Mouse (Mus musculus): ENCODE results near the gene Prr36. TPM values are rescaled to one million over a fixed set of nuclear protein-coding genes. Genes with fewer than 3 reads are reported as not detected.

Prr36 gene
- polyA plus RNA-seq, 1 experiment from 2014 or later = 0.52 TPM

DNA sequence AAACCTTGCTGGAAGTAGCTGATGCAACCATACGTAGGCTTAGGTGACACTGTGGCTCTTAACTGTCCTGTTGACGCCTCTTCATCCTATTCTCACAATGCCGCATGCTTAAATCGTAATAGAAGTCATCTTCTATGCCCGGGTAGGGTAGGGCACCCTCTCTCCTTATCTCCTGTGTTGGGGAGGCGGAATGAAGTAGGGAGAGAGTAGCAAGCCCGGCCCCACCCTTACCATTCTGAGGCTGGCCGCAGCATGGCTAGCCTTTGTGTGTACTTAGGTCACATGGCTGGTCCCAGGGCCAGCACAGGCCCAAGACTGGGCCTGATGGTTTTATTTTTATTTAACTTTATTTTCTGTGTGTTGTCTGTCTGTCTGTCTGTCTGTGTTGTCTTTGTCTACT lies 30.0 kb upstream of the Prr36 start:
- Histone ChIP-seq H3K4me2 (replicated peaks; ENCODE audit: low read depth) (no peak overlapping the region), H3K4me3 (ENCODE audit: low read depth, low read length) (no peak overlapping the region), H3K9me3 (ENCODE audit: control insufficient read depth, low read length) (no peaks in the 10 kb centered on the region), H3K9ac (ENCODE audit: low read length) (no peak overlapping the region), H3K27ac (replicated peaks) (no peak overlapping the region), H3K4me1 (replicated peaks; ENCODE audit: control insufficient read depth, insufficient read depth) (peaks cover under 1% of the 10 kb centered on the region; the same call in 1 of the 2 replicates), H3K27me3 (ENCODE audit: control insufficient read depth, insufficient read depth, low read length) (no peaks in the 10 kb centered on the region), H3K36me3 (ENCODE audit: control insufficient read depth, insufficient read depth, low read length) (peaks cover 33% of the 10 kb centered on the region)
- no peak for TF ChIP-seq CTCF (IDR thresholded peaks at IDR 0.05; ENCODE audit: low read depth)
- no peak for TF ChIP-seq EP300 (optimal IDR thresholded peaks at IDR 0.05)
- 74% methylated on average over 8 of the region's 8 CpGs for WGBS
- DNase-seq (ENCODE audit: low spot score) = peak; percentile 51
- ATAC-seq (ENCODE audit: low FRiP score, low TSS enrichment) = peak; percentile 45

DNA sequence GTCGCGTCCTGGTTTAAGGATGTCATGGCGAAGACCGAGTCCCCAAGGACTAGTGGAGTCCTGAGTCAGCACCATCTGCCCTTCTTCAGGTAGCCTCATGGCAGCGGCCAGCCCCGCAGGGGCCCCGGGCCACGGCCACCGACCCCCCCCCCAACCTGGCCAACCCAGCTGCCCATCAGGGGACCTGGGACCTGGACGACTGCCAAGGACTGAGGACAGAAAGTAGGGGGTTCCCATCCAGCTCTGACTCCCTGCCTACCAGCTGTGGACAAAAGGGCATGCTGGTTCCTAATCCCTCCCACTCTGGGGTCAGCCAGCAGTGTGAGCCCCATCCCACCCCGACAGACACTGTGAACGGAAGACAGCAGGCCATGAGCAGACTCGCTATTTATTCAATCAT lies 28.5 kb upstream of the Prr36 start:
- no peak for DNase-seq (ENCODE audit: low spot score)
- H3K27me3 ChIP-seq (ENCODE audit: control insufficient read depth, insufficient read depth, low read length) = no peaks in the 10 kb centered on the region
- H3K36me3 ChIP-seq (ENCODE audit: control insufficient read depth, insufficient read depth, low read length) = peaks cover 33% of the 10 kb centered on the region
- no peak for ATAC-seq (ENCODE audit: low FRiP score, low TSS enrichment)
- no peaks in the 10 kb centered on the region for H3K9me3 ChIP-seq (ENCODE audit: control insufficient read depth, low read length)
- no peak overlapping the region for H3K9ac ChIP-seq (ENCODE audit: low read length)
- H3K4me3 ChIP-seq (ENCODE audit: low read depth, low read length) = no peak overlapping the region
- TF ChIP-seq CTCF (IDR thresholded peaks at IDR 0.05; ENCODE audit: low read depth) = no peak
- no peak for TF ChIP-seq EP300 (optimal IDR thresholded peaks at IDR 0.05)
- H3K4me2 ChIP-seq (replicated peaks; ENCODE audit: low read depth) = no peak overlapping the region
- H3K27ac ChIP-seq (replicated peaks) = no peak overlapping the region
- 89% methylated on average over 9 of the region's 13 CpGs for WGBS
- H3K4me1 ChIP-seq (replicated peaks; ENCODE audit: control insufficient read depth, insufficient read depth) = no peaks in the 10 kb centered on the region; the same call in 1 of the 2 replicates

- 96% methylated on average over 5 of the region's 5 CpGs for WGBS
- Histone ChIP-seq H3K27me3 (ENCODE audit: control insufficient read depth, insufficient read depth, low read length) (no peaks in the 10 kb centered on the region), H3K4me3 (ENCODE audit: low read depth, low read length) (no peak overlapping the region), H3K36me3 (ENCODE audit: control insufficient read depth, insufficient read depth, low read length) (peaks cover 33% of the 10 kb centered on the region), H3K4me1 (replicated peaks; ENCODE audit: control insufficient read depth, insufficient read depth) (peaks cover 2% of the 10 kb centered on the region; the same call in 1 of the 2 replicates), H3K4me2 (replicated peaks; ENCODE audit: low read depth) (no peak overlapping the region), H3K9ac (ENCODE audit: low read length) (no peak overlapping the region), H3K9me3 (ENCODE audit: control insufficient read depth, low read length) (no peaks in the 10 kb centered on the region), H3K27ac (replicated peaks) (no peak overlapping the region)
- ATAC-seq (ENCODE audit: low FRiP score, low TSS enrichment) (no peak), DNase-seq (ENCODE audit: low spot score) (no peak)
- TF ChIP-seq EP300 (optimal IDR thresholded peaks at IDR 0.05) = no peak
- TF ChIP-seq CTCF (IDR thresholded peaks at IDR 0.05; ENCODE audit: low read depth) = no peak
Observed at GRCm38 (mm10) chr8:4245061-4245460, 27.8 kb upstream of the Prr36 start.

GRCm38 (mm10) chr8:4239193-4239890 lies 22.1 kb upstream of the Prr36 start:
- peak overlapping the region; percentile 98 for H3K27ac ChIP-seq (replicated peaks)
- ATAC-seq (ENCODE audit: low FRiP score, low TSS enrichment) (peak; percentile 64), DNase-seq (ENCODE audit: low spot score) (no peak)
- H3K4me2 ChIP-seq (replicated peaks; ENCODE audit: low read depth) = peak overlapping the region; percentile 96
- no peaks in the 10 kb centered on the region for H3K9me3 ChIP-seq (ENCODE audit: control insufficient read depth, low read length)
- no peaks in the 10 kb centered on the region; the same call in 1 of the 2 replicates for H3K27me3 ChIP-seq (ENCODE audit: control insufficient read depth, insufficient read depth, low read length)
- TF ChIP-seq EP300 (optimal IDR thresholded peaks at IDR 0.05) = no peak
- no peak for TF ChIP-seq CTCF (IDR thresholded peaks at IDR 0.05; ENCODE audit: low read depth)
- H3K36me3 ChIP-seq (ENCODE audit: control insufficient read depth, insufficient read depth, low read length) = peaks cover 15% of the 10 kb centered on the region
- peak overlapping the region; percentile 79 for H3K4me3 ChIP-seq (ENCODE audit: low read depth, low read length)
- peaks cover 4% of the 10 kb centered on the region; the same call in 1 of the 2 replicates for H3K4me1 ChIP-seq (replicated peaks; ENCODE audit: control insufficient read depth, insufficient read depth)
- peak overlapping the region; percentile 83 for H3K9ac ChIP-seq (ENCODE audit: low read length)
- WGBS = 10% methylated on average over 19 of the region's 19 CpGs

DNA sequence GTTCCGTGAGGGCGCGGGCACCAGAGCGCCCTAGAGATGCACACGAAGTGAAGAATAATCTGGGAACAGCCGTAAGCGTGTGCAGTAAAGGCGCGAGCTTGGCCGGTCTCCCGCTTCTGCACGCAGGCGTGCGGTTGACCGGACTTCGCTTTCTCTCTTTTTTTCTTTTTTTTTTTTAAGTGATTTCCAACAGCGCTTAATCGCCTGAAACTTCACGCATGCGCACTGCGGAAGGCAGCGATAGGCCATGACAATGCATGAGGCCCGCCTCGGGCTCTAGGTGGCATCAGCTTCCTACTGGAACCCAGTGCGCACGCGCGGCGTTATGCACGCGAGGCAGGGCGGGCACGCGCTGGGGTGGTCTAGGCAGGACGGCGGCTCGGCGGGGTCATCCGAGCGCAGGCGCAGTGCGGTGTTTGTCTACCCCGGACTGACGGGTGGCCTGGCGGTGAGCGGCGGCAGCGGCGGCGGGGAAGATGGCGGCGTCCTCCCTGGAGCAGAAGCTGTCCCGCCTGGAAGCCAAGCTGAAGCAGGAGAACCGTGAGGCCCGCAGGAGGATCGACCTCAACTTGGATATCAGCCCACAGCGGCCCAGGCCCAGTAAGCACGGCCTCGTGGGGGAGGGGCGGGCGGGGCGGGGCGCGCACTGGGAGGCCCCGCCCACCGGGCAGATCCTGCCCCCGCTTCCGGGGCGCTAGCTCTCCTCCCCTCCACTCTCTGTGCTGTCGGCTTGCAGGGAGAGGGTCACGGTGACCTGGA lies 21.4 kb upstream of the Prr36 start, which contains the start of the genes Map2k7 and Gm49320:
Gene Map2k7, plus strand, starts transcription at position 307 of the 759 bp plus-strand sequence.
Gene Gm49320, plus strand, starts transcription at position 432 of the 759 bp plus-strand sequence.
- H3K27me3 ChIP-seq (ENCODE audit: control insufficient read depth, insufficient read depth, low read length) = no peaks in the 10 kb centered on the region; the same call in 1 of the 2 replicates
- DNase-seq (ENCODE audit: low spot score) (peak; percentile 99), ATAC-seq (ENCODE audit: low FRiP score, low TSS enrichment) (peak; percentile 94)
- H3K36me3 ChIP-seq (ENCODE audit: control insufficient read depth, insufficient read depth, low read length) = peaks cover 10% of the 10 kb centered on the region; the same call in 1 of the 2 replicates
- no peaks in the 10 kb centered on the region for H3K9me3 ChIP-seq (ENCODE audit: control insufficient read depth, low read length)
- peak within 1 kb of the TSS; percentile 83 for H3K9ac ChIP-seq (ENCODE audit: low read length)
- peak within 1 kb of the TSS; percentile 98 for H3K27ac ChIP-seq (replicated peaks)
- H3K4me2 ChIP-seq (replicated peaks; ENCODE audit: low read depth) = peak within 1 kb of the TSS; percentile 96
- no peak for TF ChIP-seq EP300 (optimal IDR thresholded peaks at IDR 0.05)
- peak; percentile 69 for TF ChIP-seq CTCF (IDR thresholded peaks at IDR 0.05; ENCODE audit: low read depth)
- H3K4me3 ChIP-seq (ENCODE audit: low read depth, low read length) = peak within 1 kb of the TSS; percentile 79
- H3K4me1 ChIP-seq (replicated peaks; ENCODE audit: control insufficient read depth, insufficient read depth) = peaks cover 4% of the 10 kb centered on the region; the same call in 1 of the 2 replicates
- under 1% methylated on average over 57 of the region's 71 CpGs for WGBS

Data from stomach, postnatal 0 days (tissue).